Mouse (Mus musculus): ENCODE measurements at regions not wholly inside any gene's neighbourhood (a gene's known extent, or its start where the extent isn't known, plus 50 kb on each side); places are given as distances from the start of the nearest gene placed in this dataset.

DNA sequence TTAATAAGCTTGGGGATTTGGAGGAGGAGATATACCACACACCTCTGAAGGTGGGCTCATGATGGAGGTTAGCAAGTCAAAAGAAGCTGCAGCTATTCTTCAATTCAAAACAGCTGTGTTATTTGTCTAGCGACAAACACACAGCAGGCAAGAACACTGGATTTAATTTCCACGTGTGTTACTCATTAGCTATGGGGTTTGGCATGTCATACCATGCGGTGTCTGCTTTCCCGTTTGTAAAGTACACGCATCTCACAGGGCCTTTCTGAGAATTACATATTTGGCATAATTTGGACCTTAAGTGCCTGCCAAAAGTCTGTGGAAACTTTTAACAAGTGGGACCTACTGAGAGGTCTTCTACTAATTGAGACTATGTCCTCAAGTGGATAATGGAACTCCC lies 65.5 kb upstream of the Xpr1 start:
- H3K4me1 ChIP-seq (ENCODE audit: control insufficient read depth, insufficient read depth, low read length): peaks cover 23% of the 10 kb centered on the region
- no peak overlapping the region for H3K4me3 ChIP-seq (replicated peaks; ENCODE audit: low read length)
- no peaks in the 10 kb centered on the region for H3K27me3 ChIP-seq (ENCODE audit: control insufficient read depth, insufficient read depth, low read length)
- no peak for TF ChIP-seq POLR2A (IDR thresholded peaks at IDR 0.05; ENCODE audit: borderline replicate concordance, extremely low read depth, insufficient read depth, insufficient read length)
- H3K27ac ChIP-seq (replicated peaks; ENCODE audit: low read depth, low read length): no peak overlapping the region
- H3K4me2 ChIP-seq (replicated peaks; ENCODE audit: low read depth, low read length, severe bottlenecking): no peak overlapping the region
- peak; percentile 45 for DNase-seq (ENCODE audit: low spot score)
- WGBS: 11% methylated on average over 5 of the region's 5 CpGs
- 0 out of 2 replicates have a peak, but pooled peaks have one; percentile 34 for ATAC-seq (ENCODE audit: low FRiP score, low read depth)
- H3K9ac ChIP-seq (ENCODE audit: low read depth, low read length, severe bottlenecking): no peak overlapping the region
- H3K9me3 ChIP-seq (ENCODE audit: control insufficient read depth, low read length): no peaks in the 10 kb centered on the region
- H3K36me3 ChIP-seq (ENCODE audit: control insufficient read depth, insufficient read depth, low read length): no peaks in the 10 kb centered on the region

DNA sequence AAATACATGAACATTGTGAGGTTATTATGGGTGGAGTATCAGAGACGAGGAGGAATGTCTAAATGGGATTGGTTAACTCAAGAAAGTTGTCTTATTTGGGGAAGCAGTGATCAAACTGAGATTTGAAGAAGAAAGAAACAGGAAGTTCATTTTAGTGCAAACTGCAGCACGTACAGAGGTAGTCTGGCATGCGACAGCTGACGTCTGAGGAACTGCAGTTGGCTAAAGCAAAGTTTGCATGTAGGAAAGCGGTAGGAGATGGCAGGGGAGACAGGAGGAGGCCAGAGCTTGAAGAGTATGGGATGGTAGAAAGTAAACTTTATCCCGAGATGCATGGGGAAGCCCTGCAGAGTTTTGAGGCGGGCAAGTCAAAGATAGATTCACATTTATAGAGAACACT lies 66.5 kb upstream of the Xpr1 start:
- no peak overlapping the region for H3K4me2 ChIP-seq (replicated peaks; ENCODE audit: low read depth, low read length, severe bottlenecking)
- no peaks in the 10 kb centered on the region for H3K27me3 ChIP-seq (ENCODE audit: control insufficient read depth, insufficient read depth, low read length)
- ATAC-seq (ENCODE audit: low FRiP score, low read depth) (no peak), DNase-seq (ENCODE audit: low spot score) (no peak)
- H3K4me1 ChIP-seq (ENCODE audit: control insufficient read depth, insufficient read depth, low read length): peaks cover 25% of the 10 kb centered on the region
- no peak for TF ChIP-seq POLR2A (IDR thresholded peaks at IDR 0.05; ENCODE audit: borderline replicate concordance, extremely low read depth, insufficient read depth, insufficient read length)
- no peaks in the 10 kb centered on the region for H3K9me3 ChIP-seq (ENCODE audit: control insufficient read depth, low read length)
- H3K9ac ChIP-seq (ENCODE audit: low read depth, low read length, severe bottlenecking): no peak overlapping the region
- H3K36me3 ChIP-seq (ENCODE audit: control insufficient read depth, insufficient read depth, low read length): no peaks in the 10 kb centered on the region
- WGBS: 61% methylated on average over 7 of the region's 7 CpGs
- H3K4me3 ChIP-seq (replicated peaks; ENCODE audit: low read length): no peak overlapping the region
- no peak overlapping the region for H3K27ac ChIP-seq (replicated peaks; ENCODE audit: low read depth, low read length)

DNA sequence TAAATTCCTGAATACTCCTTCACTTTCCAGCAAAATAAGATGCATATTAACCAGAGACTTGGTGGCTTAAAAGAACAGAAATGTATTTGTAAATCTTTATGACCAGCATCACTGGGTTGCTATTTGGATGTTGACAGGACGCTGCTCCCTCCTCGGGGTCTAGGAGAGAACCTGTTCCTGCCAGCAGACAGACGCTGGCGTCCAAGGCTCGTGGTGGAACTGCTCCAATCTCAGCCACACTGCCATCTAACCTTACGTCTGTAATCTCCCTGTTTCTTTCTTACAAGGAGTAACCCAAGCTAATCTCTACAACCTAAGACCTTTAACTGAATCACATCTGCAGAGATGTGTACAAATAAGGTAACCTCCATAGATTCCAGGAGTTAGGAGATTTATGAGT lies 70.1 kb upstream of the Acbd6 start:
- no peaks in the 10 kb centered on the region for H3K27me3 ChIP-seq (ENCODE audit: control insufficient read depth, insufficient read depth, low read length)
- no peak overlapping the region for H3K27ac ChIP-seq (replicated peaks; ENCODE audit: low read depth, low read length)
- no peak for DNase-seq (ENCODE audit: low spot score)
- no peak overlapping the region for H3K9ac ChIP-seq (ENCODE audit: low read depth, low read length, severe bottlenecking)
- 86% methylated on average over 6 of the region's 6 CpGs for WGBS
- H3K9me3 ChIP-seq (ENCODE audit: control insufficient read depth, low read length): no peaks in the 10 kb centered on the region
- no peak overlapping the region for H3K4me3 ChIP-seq (replicated peaks; ENCODE audit: low read length)
- TF ChIP-seq POLR2A (IDR thresholded peaks at IDR 0.05; ENCODE audit: borderline replicate concordance, extremely low read depth, insufficient read depth, insufficient read length): no peak
- ATAC-seq (ENCODE audit: low FRiP score, low read depth): no peak
- H3K4me1 ChIP-seq (ENCODE audit: control insufficient read depth, insufficient read depth, low read length): peaks cover 23% of the 10 kb centered on the region
- H3K36me3 ChIP-seq (ENCODE audit: control insufficient read depth, insufficient read depth, low read length): no peaks in the 10 kb centered on the region
- H3K4me2 ChIP-seq (replicated peaks; ENCODE audit: low read depth, low read length, severe bottlenecking): no peak overlapping the region

DNA sequence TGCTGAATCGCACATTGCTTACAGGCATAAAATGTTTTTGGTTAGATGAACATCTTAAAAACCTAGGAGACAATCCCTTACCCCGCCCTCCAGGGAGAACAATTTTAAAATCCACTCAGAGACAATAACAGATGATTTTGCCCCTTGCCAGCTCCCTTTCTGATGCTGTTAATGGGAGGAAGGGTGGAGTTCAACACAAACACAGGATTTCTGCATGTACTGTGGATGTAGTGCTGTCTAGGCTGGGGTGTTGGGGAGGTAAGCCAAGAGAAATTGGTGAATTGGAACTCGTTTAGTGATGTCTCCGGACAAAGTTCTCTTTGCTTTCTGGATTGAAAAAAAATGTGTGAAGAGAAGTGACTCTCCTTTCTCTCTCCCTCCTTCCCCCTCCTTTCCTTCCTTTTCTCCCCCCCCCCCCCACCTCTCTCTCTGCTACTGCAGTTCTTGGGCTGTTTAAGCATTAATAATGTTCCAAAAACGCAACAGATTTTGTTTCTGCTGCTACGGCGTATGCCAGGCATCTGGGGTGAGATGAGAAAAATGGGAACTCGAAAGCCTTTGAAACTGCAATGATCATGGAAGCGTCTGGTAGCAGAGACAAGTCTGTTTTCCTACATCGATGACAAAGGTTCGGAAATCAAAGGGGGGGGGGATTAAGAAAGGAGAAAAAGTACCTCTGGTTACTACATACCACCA lies 68.8 kb upstream of the Acbd6 start:
- 71% methylated on average over 11 of the region's 11 CpGs for WGBS
- no peak for ATAC-seq (ENCODE audit: low FRiP score, low read depth)
- no peaks in the 10 kb centered on the region for H3K9me3 ChIP-seq (ENCODE audit: control insufficient read depth, low read length)
- no peak overlapping the region for H3K4me2 ChIP-seq (replicated peaks; ENCODE audit: low read depth, low read length, severe bottlenecking)
- no peak for TF ChIP-seq POLR2A (IDR thresholded peaks at IDR 0.05; ENCODE audit: borderline replicate concordance, extremely low read depth, insufficient read depth, insufficient read length)
- H3K4me3 ChIP-seq (replicated peaks; ENCODE audit: low read length): no peak overlapping the region
- no peak overlapping the region for H3K27ac ChIP-seq (replicated peaks; ENCODE audit: low read depth, low read length)
- no peak overlapping the region for H3K9ac ChIP-seq (ENCODE audit: low read depth, low read length, severe bottlenecking)
- no peak for DNase-seq (ENCODE audit: low spot score)
- H3K27me3 ChIP-seq (ENCODE audit: control insufficient read depth, insufficient read depth, low read length): no peaks in the 10 kb centered on the region
- peaks cover 14% of the 10 kb centered on the region for H3K4me1 ChIP-seq (ENCODE audit: control insufficient read depth, insufficient read depth, low read length)
- no peaks in the 10 kb centered on the region for H3K36me3 ChIP-seq (ENCODE audit: control insufficient read depth, insufficient read depth, low read length)

DNA sequence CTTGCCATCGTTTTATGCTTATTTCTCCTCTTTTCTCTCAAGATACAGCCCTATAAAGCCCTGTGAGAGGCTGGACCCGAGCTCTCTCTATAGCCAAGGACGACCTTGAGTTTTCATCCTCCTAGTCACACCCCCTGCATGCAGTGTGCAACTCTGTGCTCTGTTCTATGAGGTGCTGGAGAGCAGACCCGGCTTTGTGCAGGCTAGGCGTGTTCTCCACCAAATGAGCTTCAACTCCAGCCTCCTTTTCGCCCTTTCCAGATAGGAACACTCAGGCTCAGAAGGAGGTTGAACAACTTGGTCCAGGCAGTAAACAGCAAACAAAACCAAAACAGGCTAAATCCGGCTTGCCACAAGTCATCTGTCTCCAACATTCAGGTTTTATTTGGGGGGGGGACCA lies 67.8 kb upstream of the Acbd6 start:
- Histone ChIP-seq H3K4me3 (replicated peaks; ENCODE audit: low read length) (no peak overlapping the region), H3K9ac (ENCODE audit: low read depth, low read length, severe bottlenecking) (no peak overlapping the region), H3K27ac (replicated peaks; ENCODE audit: low read depth, low read length) (no peak overlapping the region), H3K4me2 (replicated peaks; ENCODE audit: low read depth, low read length, severe bottlenecking) (no peak overlapping the region), H3K9me3 (ENCODE audit: control insufficient read depth, low read length) (no peaks in the 10 kb centered on the region), H3K27me3 (ENCODE audit: control insufficient read depth, insufficient read depth, low read length) (no peaks in the 10 kb centered on the region), H3K4me1 (ENCODE audit: control insufficient read depth, insufficient read depth, low read length) (peaks cover 14% of the 10 kb centered on the region), H3K36me3 (ENCODE audit: control insufficient read depth, insufficient read depth, low read length) (no peaks in the 10 kb centered on the region)
- DNase-seq (ENCODE audit: low spot score) (no peak), ATAC-seq (ENCODE audit: low FRiP score, low read depth) (no peak)
- TF ChIP-seq POLR2A (IDR thresholded peaks at IDR 0.05; ENCODE audit: borderline replicate concordance, extremely low read depth, insufficient read depth, insufficient read length): no peak
- WGBS: 55% methylated on average over 7 of the region's 7 CpGs

All from limb, embryonic 14.5 days (tissue).